Mouse (Mus musculus) regulatory T cell (primary cell): ENCODE data around the gene Cldn19.

ENCODE experiments used
- in situ Hi-C: fragments of 300-600 bp; cut with MboI, MseI; formaldehyde crosslinking; loops from one replicate; pipeline ENCODE4 v1.15.1; 2025; ENCODE audit warnings: high pct_unique_total_duplicates

The Cldn19 gene

DNA sequence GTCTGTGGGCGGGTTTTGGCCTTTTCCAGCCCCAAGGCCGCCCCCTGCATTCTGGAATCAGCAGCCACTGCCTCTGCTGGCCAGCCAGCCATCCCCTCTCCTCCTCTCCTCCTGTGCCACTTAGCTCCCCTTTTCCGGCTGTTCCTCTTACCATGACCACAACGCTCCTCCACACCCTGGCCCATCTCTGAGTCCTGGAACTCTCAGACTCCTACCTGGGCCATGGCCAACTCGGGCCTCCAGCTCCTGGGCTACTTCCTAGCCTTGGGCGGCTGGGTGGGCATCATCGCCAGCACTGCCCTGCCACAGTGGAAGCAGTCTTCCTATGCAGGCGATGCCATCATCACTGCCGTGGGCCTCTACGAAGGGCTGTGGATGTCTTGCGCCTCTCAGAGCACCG is at the start of gene Cldn19:
Gene Cldn19 (plus strand): TSS at position 64 of the 400 bp plus-strand sequence.
- in situ Hi-C loops = no loop called here

- in situ Hi-C loops = no loop called here
Observed at GRCm38 (mm10) chr4:119216667-119217066, 38.5 kb upstream of the Cldn19 start.

DNA sequence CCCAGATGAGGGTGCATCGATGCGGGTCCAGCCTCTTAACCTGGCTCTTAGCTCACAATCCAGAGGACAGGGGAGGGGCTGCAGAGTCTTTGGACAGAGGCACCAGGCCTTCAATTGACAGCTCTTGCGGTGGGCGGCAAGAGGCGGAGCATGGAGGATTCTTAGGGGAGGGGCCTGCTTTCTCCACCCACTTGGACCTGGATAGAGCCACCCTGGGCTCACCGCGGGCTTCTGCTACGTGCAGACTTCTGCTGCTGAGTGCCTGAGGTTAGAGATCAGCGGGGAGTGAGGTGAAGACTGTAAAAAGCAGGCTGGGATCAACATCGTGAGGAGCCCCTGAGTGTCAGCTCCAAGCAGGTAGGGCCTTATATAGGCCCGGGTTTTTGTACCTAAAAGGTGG is 37.0 kb upstream of the Cldn19 start, which contains the start of gene Tmem269:
Gene Tmem269 (minus strand): TSS at position 49 of the 400 bp plus-strand sequence.
- in situ Hi-C loops = no loop called here

DNA sequence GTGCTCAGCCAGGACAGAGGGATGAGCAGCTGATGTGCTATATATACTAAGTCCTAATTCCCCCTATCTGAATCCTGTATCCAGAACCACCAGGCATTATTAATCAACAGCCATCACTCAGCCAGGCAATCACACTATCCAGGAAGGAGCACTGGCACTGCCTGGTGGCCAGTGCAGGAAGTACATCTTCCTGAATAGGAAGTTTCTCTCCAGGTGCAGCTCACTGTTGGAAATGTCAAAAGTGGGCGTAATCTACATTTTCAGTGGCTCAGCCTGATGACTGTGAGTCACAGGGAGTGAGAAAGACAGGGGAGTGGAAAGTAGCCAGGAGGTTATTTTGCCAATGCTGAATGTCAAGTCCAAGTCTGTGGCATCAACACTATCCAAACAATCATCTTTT is 31.5 kb upstream of the Cldn19 start:
- in situ Hi-C loops = no loop called here

DNA sequence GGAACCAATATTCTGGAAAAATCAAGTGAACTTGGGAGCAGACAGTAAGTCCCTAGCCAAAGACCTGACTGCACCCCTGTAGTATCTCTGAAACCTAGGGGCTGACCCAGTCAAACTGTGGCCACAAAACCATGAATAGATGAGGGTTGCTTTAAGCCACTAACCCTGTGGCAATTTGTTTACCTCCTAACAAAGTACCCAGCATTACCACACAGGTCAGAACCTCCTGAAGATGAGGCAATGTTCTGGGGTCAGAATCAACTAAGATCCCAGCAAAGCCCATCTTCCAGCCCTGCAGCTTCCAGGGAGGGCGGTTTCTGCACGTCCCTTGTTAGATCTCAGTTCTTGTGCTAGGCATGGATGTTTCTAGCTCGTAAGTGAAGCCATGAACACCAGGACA is 30.7 kb upstream of the Cldn19 start:
- in situ Hi-C loops = no loop called here

- in situ Hi-C loops = no loop called here
Observed at GRCm38 (mm10) chr4:119225719-119226118, 29.5 kb upstream of the Cldn19 start.

GRCm38 (mm10) chr4:119226751-119227150 is 28.5 kb upstream of the Cldn19 start:
- in situ Hi-C loops = no loop called here

- in situ Hi-C loops = no loop called here
Observed at GRCm38 (mm10) chr4:119232410-119233255, 22.6 kb upstream of the Cldn19 start, which contains the start of the genes AU022252 and P3h1. AU022252 (minus strand) TSS chr4:119232712. P3h1 (plus strand) TSS chr4:119232915.

GRCm38 (mm10) chr4:119233256-119233901 is 21.8 kb upstream of the Cldn19 start:
- in situ Hi-C loops = no loop called here

DNA sequence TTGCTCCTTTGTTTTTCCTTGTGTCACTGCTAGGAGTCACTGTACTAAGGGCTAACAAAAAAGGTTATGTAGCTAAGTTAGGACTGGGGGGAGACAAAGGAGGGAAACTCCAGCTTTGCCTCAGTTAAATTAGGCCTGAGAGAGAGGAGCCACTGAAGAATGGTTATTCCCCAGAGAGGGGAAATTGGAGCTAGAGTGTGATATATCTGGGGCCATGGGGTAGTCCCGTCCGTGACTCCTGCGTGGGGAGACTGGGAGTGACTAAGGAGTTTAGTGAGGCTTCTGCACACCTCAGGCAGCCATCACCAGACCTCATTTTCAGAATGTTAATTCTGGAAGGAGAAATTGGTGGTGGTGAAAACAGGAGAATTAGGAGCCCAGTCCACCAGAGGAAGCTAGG is 20.9 kb upstream of the Cldn19 start:
- in situ Hi-C loops = no loop called here

- in situ Hi-C loops = no loop called here
Observed at GRCm38 (mm10) chr4:119238661-119239060, 16.6 kb upstream of the Cldn19 start.

DNA sequence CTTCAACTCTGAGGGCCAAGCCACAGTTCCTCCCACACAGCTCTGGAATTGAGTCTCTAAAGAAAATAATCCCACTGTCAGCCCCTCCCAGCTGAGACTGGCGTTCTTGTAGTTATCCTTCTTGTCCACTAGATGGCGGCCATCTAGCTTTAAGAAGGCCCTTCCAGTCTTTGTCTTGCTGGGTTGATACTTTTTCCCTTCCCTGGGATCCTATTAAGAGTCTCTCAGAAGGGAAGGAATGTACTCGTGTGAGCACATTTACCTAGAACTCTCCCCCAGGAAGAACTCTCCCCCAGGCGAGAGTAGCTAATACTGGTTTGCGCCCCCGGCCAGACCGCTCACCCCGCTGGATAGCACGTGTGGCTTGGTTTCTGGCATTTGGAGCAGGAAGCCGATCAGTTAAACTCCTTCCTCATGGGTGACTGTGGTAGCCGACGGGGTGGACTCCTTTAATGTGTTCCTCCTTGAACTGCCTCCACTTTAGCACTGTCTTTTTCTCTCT is 16.0 kb upstream of the Cldn19 start:
- in situ Hi-C loops = no loop called here

- in situ Hi-C loops = no loop called here
Observed at GRCm38 (mm10) chr4:119241664-119242063, 13.6 kb upstream of the Cldn19 start.

DNA sequence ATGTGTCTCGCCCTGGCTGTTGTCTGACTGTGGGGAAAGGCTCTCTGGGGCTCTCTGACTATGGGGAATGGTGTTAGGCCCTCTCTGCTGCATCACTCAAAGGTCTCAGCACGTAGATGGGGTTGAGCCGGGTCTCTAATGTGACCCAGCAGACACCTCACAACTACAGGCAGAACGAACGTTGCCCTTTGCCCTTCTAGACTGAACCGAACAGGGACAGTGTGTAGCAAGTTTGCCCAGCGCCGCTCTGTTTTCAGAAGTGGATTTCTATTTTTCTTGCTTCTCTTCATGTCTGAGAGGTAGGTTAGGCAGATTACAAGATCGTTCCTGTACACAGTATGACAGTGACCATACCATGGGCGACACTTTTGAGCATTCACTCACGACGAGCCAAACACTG is 12.6 kb upstream of the Cldn19 start:
- in situ Hi-C loops = no loop called here

- in situ Hi-C loops = loop anchor here (5.0 kb wide), 1 partner anchor 93 kb away; no protein-coding TSS in a partner anchor
Observed at GRCm38 (mm10) chr4:119244468-119245240, 10.6 kb upstream of the Cldn19 start.

DNA sequence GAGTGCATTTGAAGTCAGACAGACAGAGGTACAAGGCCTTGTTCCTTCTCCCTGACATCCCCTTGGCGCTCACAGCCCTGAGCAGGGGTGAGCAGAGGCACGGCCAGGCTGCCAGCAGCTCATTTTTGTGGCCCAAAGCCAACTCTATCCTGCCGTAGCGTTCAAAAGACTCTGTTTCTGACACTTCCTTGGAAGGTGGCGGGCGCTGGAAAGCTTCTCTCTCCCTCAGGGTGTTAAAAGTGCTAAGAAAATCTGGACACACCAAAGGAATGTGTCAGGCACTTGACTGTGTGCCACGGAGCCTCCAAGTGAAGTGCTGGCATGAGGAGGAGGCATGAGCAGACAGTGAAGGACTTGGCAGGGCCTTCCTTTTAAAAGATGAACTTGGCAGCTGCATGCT is 9.7 kb upstream of the Cldn19 start:
- in situ Hi-C loops = loop anchor here (5.0 kb wide), 1 partner anchor 92 kb away; no protein-coding TSS in a partner anchor

GRCm38 (mm10) chr4:119245961-119246360 is 9.3 kb upstream of the Cldn19 start:
- in situ Hi-C loops = loop anchor here (5.0 kb wide), 1 partner anchor 91 kb away; no protein-coding TSS in a partner anchor

DNA sequence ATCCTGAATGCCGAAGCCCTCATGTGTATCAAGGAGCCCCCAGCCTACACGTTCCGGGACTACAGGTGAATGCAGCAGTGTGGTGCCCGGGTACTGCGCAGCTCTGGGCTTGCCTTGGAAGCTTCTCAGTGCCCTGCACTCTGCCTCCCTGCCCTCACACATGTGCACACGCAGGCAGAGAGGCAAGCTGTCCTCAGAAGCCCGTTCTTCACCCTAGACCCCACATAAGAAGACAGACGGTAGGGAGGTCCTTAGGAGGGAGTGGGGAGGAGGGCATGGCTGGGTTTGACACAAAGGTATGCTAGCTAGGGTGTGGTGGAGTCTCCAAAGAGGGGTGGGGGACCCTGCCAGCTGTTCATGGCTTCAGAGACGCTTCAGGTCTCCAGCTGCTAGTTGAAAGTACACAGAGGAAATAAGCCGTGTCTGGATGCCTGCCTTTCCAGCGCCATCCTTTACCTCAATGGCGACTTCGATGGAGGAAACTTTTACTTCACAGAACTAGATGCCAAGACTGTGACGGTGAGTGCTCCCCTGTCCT is 8.5 kb upstream of the Cldn19 start:
- in situ Hi-C loops = loop anchor here (5.0 kb wide), 1 partner anchor 91 kb away; no protein-coding TSS in a partner anchor

DNA sequence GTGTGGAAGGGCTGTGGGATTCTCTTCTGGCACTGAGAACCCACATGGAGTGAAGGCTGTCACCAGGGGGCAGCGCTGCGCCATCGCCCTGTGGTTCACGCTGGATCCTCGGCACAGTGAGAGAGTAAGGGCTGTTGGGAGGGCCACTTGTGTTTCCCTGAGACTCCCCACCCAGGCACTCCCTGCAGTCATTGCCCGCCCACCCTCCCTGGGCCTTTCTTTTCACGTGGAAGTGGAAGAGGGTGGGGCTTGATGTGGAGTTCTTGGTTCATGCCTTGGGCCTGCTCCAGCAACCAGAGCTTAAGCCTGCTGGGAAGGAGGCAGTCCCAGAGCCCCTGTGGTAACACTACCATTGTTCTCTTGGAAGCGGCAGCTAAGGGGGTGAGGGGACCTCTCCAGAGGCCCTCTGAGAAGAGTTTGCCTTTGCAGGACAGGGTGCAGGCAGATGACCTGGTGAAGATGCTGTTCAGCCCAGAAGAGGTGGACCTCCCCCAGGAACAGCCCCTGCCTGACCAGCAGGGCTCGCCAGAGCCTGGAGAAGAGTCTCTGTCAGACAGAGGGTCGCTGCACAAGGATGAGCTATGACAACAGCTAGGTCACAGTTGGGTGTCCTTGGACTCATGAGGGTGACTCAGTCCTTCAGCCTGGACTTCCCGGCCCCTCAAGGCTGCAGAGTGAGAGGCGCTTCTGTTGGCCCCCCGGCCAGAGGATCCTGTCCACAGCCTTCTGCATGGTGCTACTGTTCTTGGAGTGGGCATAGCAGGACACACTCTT is 7.6 kb upstream of the Cldn19 start:
- in situ Hi-C loops = loop anchor here (5.0 kb wide), 1 partner anchor 90 kb away; no protein-coding TSS in a partner anchor

DNA sequence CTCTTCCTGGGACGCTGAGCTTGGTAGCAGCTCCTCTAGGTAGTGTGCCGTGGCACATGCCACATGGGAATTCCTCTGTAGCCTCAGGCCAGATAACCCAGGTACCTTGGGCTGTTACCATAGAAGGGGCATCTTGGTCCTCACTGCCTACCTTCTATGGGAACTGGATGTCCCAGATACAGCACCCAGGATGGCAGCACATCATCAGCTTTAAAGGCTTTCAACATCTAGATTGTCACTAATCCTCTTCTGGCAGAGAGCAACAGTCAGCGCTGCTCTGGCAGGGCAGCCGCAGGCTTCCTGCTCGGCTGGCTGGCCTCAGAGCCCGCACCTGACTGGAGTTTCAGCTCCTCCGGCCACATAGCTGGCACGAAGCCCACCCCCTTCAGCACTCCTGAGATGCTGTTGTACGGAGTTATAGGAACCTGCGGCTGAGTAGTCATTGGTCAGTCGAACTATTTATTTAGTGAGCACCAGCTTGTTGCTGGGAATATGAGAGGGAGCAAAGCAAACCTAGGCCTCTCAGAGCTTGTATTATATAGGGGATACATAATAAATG is 6.7 kb upstream of the Cldn19 start:
- in situ Hi-C loops = loop anchor here (5.0 kb wide), 1 partner anchor 89 kb away; no protein-coding TSS in a partner anchor
